Mouse (Mus musculus) ovary, adult 18-20 months (tissue): ENCODE data around the gene Rbbp4.

ENCODE experiments used
- DNase-seq: peaks from one replicate; pipeline ENCODE4 v3.0.0; 2022; ENCODE audit warnings: low spot score, mixed read lengths

Rbbp4 gene

DNA sequence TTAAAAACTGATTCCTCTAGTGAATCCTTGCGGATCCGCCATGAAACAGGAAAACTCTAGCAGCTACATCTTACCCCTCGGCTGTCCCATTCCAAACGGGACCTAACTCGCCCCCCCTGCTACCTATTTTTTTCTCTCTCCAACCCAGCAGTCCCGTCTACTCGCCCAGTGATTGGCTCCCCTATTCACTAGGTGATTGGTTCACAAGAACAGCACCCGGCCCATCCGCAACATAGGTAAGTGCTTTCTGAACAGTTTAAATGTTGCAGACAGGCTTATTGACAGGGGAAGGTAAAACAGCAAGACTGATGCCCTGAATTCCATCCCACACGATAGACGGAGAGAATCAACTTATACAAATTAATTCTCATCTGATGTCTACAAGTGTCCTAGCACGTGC, 18.0 kb upstream of the Rbbp4 start:
- no peak for DNase-seq

DNA sequence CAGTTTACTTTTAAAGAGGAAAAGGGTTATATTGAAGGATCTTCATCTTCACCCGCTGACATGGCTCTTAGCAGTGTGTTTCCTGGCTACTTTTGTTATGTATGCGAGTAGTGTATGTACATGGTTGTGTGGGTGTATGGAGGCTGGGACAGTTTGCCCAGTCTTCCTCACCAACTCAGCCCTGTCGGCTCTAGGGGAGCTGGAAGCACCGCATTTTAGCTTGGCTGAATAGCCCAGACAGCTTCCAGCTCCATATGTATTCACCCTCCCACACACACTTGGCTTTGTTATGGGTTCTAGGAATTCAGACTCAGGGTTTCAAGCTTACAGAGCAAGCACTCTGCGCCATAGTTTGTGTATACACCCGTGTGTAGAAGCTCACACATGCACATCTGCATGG, 15.9 kb upstream of the Rbbp4 start:
- DNase-seq, result no peak

- peak; percentile 23 for DNase-seq
These were observed 15.5 kb upstream of the Rbbp4 start for GRCm38 (mm10) chr4:129350644-129351043.

DNA sequence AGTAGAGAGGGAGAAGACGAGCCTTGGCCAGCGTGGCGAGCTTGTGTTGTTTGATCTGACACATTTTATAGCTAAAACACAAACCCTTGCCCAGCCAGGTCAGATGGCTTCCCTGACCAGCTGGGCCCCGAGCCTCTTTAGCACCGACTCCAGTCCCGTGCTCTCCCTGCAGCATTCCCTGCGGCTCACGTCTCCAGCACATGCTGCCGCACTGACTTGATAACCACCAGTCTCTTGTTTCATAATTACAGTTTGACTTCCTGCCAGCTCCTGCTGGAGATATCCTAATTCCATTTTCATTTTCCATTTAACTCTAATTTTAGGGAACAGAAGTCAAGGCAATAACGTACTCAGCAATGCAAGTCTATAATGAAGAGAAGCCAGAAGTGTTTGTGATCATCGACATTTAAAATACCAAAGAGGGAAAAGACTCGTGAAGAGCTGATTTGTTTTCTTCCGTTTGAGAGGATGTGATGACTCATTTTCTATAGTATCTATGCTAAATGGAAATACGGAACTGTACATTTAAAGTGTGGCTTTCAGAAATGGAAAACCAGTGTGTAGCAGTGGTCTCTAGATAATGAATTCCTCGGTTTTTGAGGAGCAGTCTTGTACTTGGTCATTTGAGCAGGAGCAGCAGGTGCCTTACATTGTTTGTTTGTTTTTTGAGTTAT, 11.4 kb upstream of the Rbbp4 start:
- no peak for DNase-seq

GRCm38 (mm10) chr4:129342705-129343104, 7.5 kb upstream of the Rbbp4 start:
- DNase-seq, result no peak

- no peak for DNase-seq
These were observed 6.7 kb upstream of the Rbbp4 start for GRCm38 (mm10) chr4:129341888-129342287.

- no peak for DNase-seq
These were observed 4.6 kb upstream of the Rbbp4 start for GRCm38 (mm10) chr4:129339743-129340142.

- no peak for DNase-seq
These were observed 1.1 kb upstream of the Rbbp4 start for GRCm38 (mm10) chr4:129336291-129336690.

DNA sequence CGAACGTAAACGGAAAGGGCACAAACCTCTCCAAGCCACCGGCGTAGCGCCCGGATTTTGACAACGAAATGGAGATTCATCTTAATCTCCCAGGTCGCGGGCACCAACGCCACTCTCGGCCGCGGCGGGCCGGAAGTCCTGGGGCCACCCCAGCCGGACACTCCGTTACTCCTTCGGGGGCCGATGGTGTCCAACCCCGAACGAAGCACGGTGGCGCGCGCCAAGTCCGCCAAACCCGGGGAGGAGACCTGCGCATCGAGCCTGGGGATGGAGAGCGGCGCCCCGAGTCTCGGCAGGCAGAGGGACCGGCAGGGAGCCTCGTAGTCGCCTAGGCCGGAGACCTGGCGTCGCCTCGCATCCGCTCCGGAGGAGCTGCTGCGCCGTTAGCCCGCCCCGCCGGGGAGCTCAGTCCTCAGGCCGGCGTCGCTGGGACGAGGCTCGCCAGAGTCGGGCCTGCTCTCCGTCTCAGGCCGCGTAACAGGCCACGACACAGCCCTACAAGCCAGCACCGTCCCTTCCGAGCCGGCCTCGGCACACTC, 424 bp downstream of the Rbbp4 start:
- no peak for DNase-seq

DNA sequence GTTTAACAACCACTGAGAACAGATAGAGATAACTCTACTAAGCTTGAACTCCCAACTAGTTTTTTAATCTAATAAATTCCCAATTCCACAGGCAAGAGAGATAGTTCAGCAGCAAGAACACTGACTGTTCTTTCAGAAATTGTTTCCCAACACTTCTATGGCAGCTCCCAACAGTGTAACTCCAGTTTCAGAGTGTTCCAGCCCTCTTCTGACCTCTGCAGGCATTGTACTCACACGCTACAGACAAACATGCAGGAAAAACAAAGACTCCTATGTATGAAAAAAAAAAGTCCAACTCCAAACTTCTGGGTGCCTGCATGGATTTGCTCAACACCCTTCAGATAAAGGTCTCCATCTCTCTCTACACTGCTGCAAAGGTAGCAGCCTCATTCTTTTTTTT, 2.3 kb downstream of the Rbbp4 start:
- no peak for DNase-seq

DNA sequence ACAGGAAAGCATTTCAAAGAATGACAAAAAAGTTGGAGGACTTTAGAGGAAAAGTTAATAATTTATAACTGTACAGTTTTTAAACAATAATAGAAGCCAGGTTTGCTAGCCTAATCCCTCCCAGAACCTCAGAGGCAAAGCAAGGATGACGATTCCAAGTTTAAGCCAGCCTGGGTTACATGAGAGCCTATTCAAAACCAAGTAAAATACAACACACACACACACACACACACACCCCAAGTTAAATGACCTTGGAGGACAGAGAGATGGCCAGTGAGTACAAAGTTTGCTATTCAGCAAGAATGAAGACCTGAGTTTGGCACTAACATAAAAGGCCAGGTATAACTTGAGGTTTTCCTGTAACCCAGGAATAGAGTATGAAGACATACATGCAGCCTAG, 9.0 kb downstream of the Rbbp4 start:
- no peak for DNase-seq

DNA sequence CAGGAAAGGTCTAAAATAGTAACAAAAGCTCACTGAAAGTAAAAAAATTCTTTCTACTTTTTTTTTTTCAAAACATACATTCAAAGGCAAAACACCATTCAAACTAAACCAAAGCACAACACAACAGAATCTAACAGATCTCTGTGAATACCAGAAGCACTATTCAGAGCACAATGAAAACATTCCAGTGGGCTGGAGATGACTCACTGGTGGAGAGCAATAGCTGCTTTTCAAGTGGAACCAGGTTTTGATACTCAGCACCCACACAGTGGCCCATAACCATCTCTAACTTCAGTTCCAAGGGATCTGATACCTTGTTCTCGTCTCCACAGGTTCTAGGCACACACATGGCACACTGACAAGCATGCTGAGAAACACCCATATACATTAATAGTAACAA, 10.4 kb downstream of the Rbbp4 start:
- no peak for DNase-seq

DNA sequence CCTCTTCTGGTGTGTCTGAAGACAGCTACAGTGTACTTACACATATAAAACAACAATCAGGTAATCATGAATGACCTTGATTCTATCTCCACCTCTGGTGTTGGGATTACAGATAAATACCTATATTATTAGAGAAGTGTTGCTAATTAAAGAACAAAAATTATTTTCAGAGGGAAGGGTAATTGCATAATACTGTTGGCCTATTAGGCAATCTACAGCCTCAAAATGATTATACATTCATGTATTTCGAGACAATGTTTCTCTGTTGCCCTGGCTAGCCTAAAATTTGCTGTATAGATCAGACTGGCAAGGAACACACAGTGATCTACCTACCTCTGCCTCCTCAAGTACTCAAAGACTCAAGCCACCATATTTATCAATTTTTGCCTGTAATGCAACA, 11.7 kb downstream of the Rbbp4 start:
- no peak for DNase-seq

- no peak for DNase-seq
These were observed 13.1 kb downstream of the Rbbp4 start for GRCm38 (mm10) chr4:129322042-129322441.

GRCm38 (mm10) chr4:129320876-129321275, 14.3 kb downstream of the Rbbp4 start:
- DNase-seq, result no peak

DNA sequence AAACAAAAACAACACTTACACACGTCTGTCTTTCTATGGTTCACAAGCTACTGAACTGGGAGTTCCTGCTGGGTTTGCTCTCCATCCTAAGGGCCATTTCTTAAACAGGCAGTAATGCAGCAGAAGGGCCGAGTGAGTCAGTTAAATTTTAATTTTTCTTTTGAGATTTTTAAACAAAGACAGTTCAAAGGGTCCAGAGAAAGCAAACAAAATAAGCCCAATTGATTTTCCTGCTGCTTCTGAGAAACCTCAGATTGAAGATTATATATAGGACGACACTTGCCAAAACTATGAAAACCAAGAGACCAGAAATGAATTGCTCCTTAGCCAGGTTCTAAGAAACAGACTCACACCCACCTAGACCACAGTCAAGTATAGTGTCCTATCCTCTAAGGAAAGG, 21.3 kb downstream of the Rbbp4 start:
- DNase-seq, result no peak

GRCm38 (mm10) chr4:129307936-129308335, 27.2 kb downstream of the Rbbp4 start:
- DNase-seq, result no peak

DNA sequence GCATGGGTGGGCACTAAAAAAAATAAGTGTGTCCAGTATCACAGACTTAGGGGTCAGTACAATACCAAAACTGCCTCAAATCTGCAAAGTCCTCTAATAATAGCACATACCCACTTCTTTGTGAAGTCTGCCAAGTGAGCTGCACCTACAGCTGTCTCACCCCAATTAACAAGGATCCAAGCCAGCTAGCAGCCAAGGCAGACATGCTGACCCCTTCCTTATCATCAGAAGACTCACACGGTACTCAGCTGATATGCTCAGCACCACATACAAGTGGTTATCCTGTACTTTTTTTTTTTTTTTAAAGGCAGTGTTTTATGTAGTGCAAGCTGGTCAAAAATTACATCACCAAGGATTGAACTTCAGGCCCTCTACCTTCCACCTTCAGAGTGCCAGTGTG, 30.9 kb downstream of the Rbbp4 start:
- DNase-seq, result no peak

- DNase-seq, result no peak
These were observed 31.4 kb downstream of the Rbbp4 start for GRCm38 (mm10) chr4:129303816-129304215.

- no peak for DNase-seq
These were observed 31.8 kb downstream of the Rbbp4 start for GRCm38 (mm10) chr4:129303401-129303800.

DNA sequence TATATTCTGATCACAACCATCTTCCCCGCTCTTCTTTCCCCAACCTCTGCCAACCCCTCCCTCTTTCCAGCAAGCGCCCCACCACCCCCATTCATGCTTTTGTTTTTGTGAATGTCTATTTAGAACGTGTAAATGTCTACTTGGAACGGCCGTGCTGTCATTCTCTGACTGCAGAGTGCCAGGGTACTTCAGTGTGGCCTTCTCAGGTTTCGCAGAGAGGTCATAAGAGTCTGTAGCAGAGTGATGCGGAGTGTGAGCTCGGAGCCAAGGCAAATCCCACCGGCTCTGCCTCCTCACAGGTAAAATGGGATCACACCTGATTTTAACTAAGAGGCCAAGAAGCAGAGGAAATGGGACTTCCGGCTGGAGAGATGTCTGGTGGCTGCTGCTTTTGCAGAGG, 36.0 kb downstream of the Rbbp4 start:
- no peak for DNase-seq

DNA sequence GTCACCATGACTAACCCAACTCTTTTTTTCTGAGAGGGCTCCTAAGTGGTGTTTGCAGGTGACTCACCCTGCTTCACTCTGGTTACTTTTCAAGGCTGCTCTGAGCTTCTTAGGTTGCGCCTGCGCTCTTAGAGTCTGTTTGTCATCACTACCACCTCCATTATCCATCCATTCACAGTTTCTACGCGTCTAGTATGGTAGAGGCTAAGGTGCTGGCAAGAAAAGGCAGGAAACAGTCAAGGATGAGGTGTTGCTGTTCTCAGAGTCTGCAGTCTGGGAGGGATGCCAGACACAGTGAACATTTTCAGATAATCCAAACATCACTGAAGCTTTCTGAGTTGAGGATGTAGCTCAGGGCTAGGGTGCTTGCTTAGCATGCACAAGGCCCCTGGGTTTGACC, 37.4 kb downstream of the Rbbp4 start:
- no peak for DNase-seq

GRCm38 (mm10) chr4:129296066-129296465, 39.1 kb downstream of the Rbbp4 start:
- no peak for DNase-seq

- DNase-seq, result no peak
These were observed 40.0 kb downstream of the Rbbp4 start for GRCm38 (mm10) chr4:129295188-129295587.
